Mouse (Mus musculus) neural tube, embryonic 11.5 days (tissue): ENCODE results near the gene Cd7. TPM values are rescaled to one million over a fixed set of nuclear protein-coding genes. Genes with fewer than 3 reads are reported as not detected.

Experiments used
- ATAC-seq: fragments of 200-750 bp; cut with Nextera tagmentation; 2 replicates; pipeline ENCODE4 v1.8.0; 2017; ENCODE audit warnings: moderate number of reproducible peaks, mild to moderate bottlenecking, moderate TSS enrichment, moderate library complexity; ENCODE audit not compliant: insufficient read depth, low FRiP score, low TSS enrichment
- DNase-seq: peaks from one replicate; pipeline ENCODE4 v3.0.0-alpha.2; 2015; ENCODE audit warnings: low spot score
- H3K27ac ChIP-seq: fragments of 300-500 bp; sonication (generic); 2 replicates; pipeline ENCODE4 v1.5.1; 2014; ENCODE audit warnings: low read depth, mild to moderate bottlenecking, low read length
- H3K27me3 ChIP-seq: fragments of 300-500 bp; sonication (generic); 2 replicates; pipeline ENCODE4 v1.6.1; 2014; ENCODE audit warnings: mild to moderate bottlenecking, low read length, mixed read lengths; ENCODE audit not compliant: control insufficient read depth, insufficient read depth
- H3K36me3 ChIP-seq: fragments of 300-500 bp; sonication (generic); 2 replicates; pipeline ENCODE4 v1.6.1; 2014; ENCODE audit warnings: mild to moderate bottlenecking, low read length, moderate library complexity, mixed read lengths; ENCODE audit not compliant: control insufficient read depth, insufficient read depth
- H3K4me1 ChIP-seq: fragments of 300-500 bp; sonication (generic); 2 replicates; pipeline ENCODE4 v1.6.1; 2014; ENCODE audit warnings: low read length, mixed read lengths; ENCODE audit not compliant: control insufficient read depth, insufficient read depth
- H3K4me2 ChIP-seq: fragments of 300-500 bp; sonication (generic); 2 replicates; pipeline ENCODE4 v1.6.1; 2014; ENCODE audit warnings: low read depth, mild to moderate bottlenecking, moderate library complexity
- H3K4me3 ChIP-seq: fragments of 300-500 bp; sonication (generic); 2 replicates; pipeline ENCODE4 v1.5.1; 2014; ENCODE audit warnings: low read depth, low read length
- H3K9ac ChIP-seq: fragments of 300-500 bp; sonication (generic); 2 replicates; pipeline ENCODE4 v1.6.1; 2014; ENCODE audit warnings: mild to moderate bottlenecking, low read length
- H3K9me3 ChIP-seq: fragments of 300-500 bp; sonication (generic); 2 replicates; pipeline ENCODE4 v1.6.1; 2016; ENCODE audit warnings: low read length; ENCODE audit not compliant: control insufficient read depth
- WGBS: fragments of 180-500 bp; shearing (Covaris S2); extraction: QIAGEN DNeasy Blood & Tissue Kit; methylation state at CpG from one replicate; pipeline ENCODE4 v1.1.7; 2014; 5-methylcytosine and 5-hydroxymethylcytosine counted together
- polyA plus RNA-seq: library from polyadenylated mRNA; unstranded; fragments of >200 nt; fragmentation: Nextera tagmentation; extraction: Ambion mirVana; gene quantifications from 2 replicates; pipeline ENCODE4 v1.2.1, GENCODE M21; 2014

The Cd7 gene
- polyA plus RNA-seq, result not detected in 2 replicates

- no peaks in the 10 kb centered on the region for H3K27me3 ChIP-seq
- H3K9me3 ChIP-seq, result no peaks in the 10 kb centered on the region
- H3K4me3 ChIP-seq, result no peak within 1 kb of the TSS
- DNase-seq, result no peak
- H3K36me3 ChIP-seq, result no peaks in the 10 kb centered on the region
- ATAC-seq, result no peak
- WGBS, result 66% methylated on average over 5 of the region's 5 CpGs
- no peak within 1 kb of the TSS for H3K27ac ChIP-seq
- no peaks in the 10 kb centered on the region for H3K4me1 ChIP-seq
- H3K4me2 ChIP-seq, result no peak within 1 kb of the TSS
- H3K9ac ChIP-seq, result no peak within 1 kb of the TSS
Measured at GRCm38 (mm10) chr11:121039302-121039701, at the start of gene Cd7. Gene Cd7 (minus strand): TSS chr11:121039418.

GRCm38 (mm10) chr11:121088997-121089396 is 49.8 kb upstream of the Cd7 start:
- Histone ChIP-seq H3K27ac (no peak overlapping the region), H3K27me3 (no peaks in the 10 kb centered on the region), H3K4me2 (no peak overlapping the region), H3K9me3 (no peaks in the 10 kb centered on the region), H3K36me3 (no peaks in the 10 kb centered on the region), H3K4me3 (no peak overlapping the region), H3K9ac (no peak overlapping the region), H3K4me1 (no peaks in the 10 kb centered on the region)
- 81% methylated on average over 6 of the region's 6 CpGs for WGBS
- DNase-seq (no peak), ATAC-seq (no peak)

GRCm38 (mm10) chr11:121086296-121086695 is 47.1 kb upstream of the Cd7 start:
- DNase-seq (no peak), ATAC-seq (no peak)
- Histone ChIP-seq H3K27ac (no peak overlapping the region), H3K9ac (no peak overlapping the region), H3K4me3 (no peak overlapping the region), H3K4me2 (no peak overlapping the region), H3K27me3 (no peaks in the 10 kb centered on the region), H3K9me3 (no peaks in the 10 kb centered on the region), H3K36me3 (no peaks in the 10 kb centered on the region), H3K4me1 (no peaks in the 10 kb centered on the region)
- WGBS, result 79% methylated on average over 4 of the region's 4 CpGs

GRCm38 (mm10) chr11:121085181-121085580 is 46.0 kb upstream of the Cd7 start:
- H3K27me3 ChIP-seq, result no peaks in the 10 kb centered on the region
- H3K4me3 ChIP-seq, result no peak overlapping the region
- H3K9me3 ChIP-seq, result no peaks in the 10 kb centered on the region
- DNase-seq (no peak), ATAC-seq (no peak)
- no peaks in the 10 kb centered on the region for H3K36me3 ChIP-seq
- H3K27ac ChIP-seq, result no peak overlapping the region
- no peak overlapping the region for H3K4me2 ChIP-seq
- H3K4me1 ChIP-seq, result no peaks in the 10 kb centered on the region
- WGBS, result 83% methylated on average over 5 of the region's 5 CpGs
- no peak overlapping the region for H3K9ac ChIP-seq

- Histone ChIP-seq H3K27ac (no peak overlapping the region), H3K4me1 (no peaks in the 10 kb centered on the region), H3K4me2 (no peak overlapping the region), H3K4me3 (no peak overlapping the region), H3K9me3 (no peaks in the 10 kb centered on the region), H3K27me3 (no peaks in the 10 kb centered on the region), H3K9ac (no peak overlapping the region), H3K36me3 (no peaks in the 10 kb centered on the region)
- DNase-seq, result no peak
- no peak for ATAC-seq
- 83% methylated on average over 6 of the region's 6 CpGs for WGBS
Measured at GRCm38 (mm10) chr11:121082857-121083500, 43.8 kb upstream of the Cd7 start.

GRCm38 (mm10) chr11:121082250-121082649 is 43.0 kb upstream of the Cd7 start:
- Histone ChIP-seq H3K27ac (no peak overlapping the region), H3K27me3 (no peaks in the 10 kb centered on the region), H3K9me3 (no peaks in the 10 kb centered on the region), H3K4me1 (no peaks in the 10 kb centered on the region), H3K4me2 (no peak overlapping the region), H3K4me3 (no peak overlapping the region), H3K9ac (no peak overlapping the region), H3K36me3 (no peaks in the 10 kb centered on the region)
- no peak for ATAC-seq
- DNase-seq, result no peak
- 85% methylated on average over 3 of the region's 3 CpGs for WGBS

GRCm38 (mm10) chr11:121081120-121081519 is 41.9 kb upstream of the Cd7 start, which contains the start of gene Sectm1a:
Gene Sectm1a (minus strand): TSS chr11:121081220.
- DNase-seq, result no peak
- 81% methylated on average over 3 of the region's 3 CpGs for WGBS
- H3K4me3 ChIP-seq, result no peak within 1 kb of the TSS

GRCm38 (mm10) chr11:121080330-121080729 is 41.1 kb upstream of the Cd7 start:
- Histone ChIP-seq H3K9ac (no peak overlapping the region), H3K27ac (no peak overlapping the region), H3K27me3 (no peaks in the 10 kb centered on the region), H3K36me3 (no peaks in the 10 kb centered on the region), H3K4me1 (no peaks in the 10 kb centered on the region), H3K4me3 (no peak overlapping the region), H3K9me3 (no peaks in the 10 kb centered on the region), H3K4me2 (no peak overlapping the region)
- no peak for ATAC-seq
- DNase-seq, result no peak
- WGBS, result 93% methylated on average over 8 of the region's 8 CpGs

More at GRCm38 (mm10) chr11:121081120-121081519, 41.9 kb upstream of the Cd7 start, which contains the start of gene Sectm1a:
- Histone ChIP-seq H3K27me3 (no peaks in the 10 kb centered on the region), H3K36me3 (no peaks in the 10 kb centered on the region), H3K27ac (no peak within 1 kb of the TSS), H3K4me2 (no peak within 1 kb of the TSS), H3K9me3 (no peaks in the 10 kb centered on the region), H3K9ac (no peak within 1 kb of the TSS), H3K4me1 (no peaks in the 10 kb centered on the region)
- no peak for ATAC-seq

- no peaks in the 10 kb centered on the region for H3K9me3 ChIP-seq
- H3K4me1 ChIP-seq, result no peaks in the 10 kb centered on the region
- DNase-seq (no peak), ATAC-seq (no peak)
- no peak overlapping the region for H3K4me2 ChIP-seq
- H3K9ac ChIP-seq, result no peak overlapping the region
- H3K27me3 ChIP-seq, result no peaks in the 10 kb centered on the region
- H3K27ac ChIP-seq, result no peak overlapping the region
- no peaks in the 10 kb centered on the region for H3K36me3 ChIP-seq
- WGBS, result 77% methylated on average over 5 of the region's 5 CpGs
- no peak overlapping the region for H3K4me3 ChIP-seq
Measured at GRCm38 (mm10) chr11:121075655-121076054, 36.4 kb upstream of the Cd7 start.
